Mouse (Mus musculus) embryo, embryonic 9.5 days (tissue): ENCODE measurements around the gene C77080.

ENCODE experiments used
- DNase-seq: peaks from one replicate; pipeline ENCODE4 v3.0.0-alpha.2; 2017; ENCODE audit errors: extremely low spot score

The C77080 gene

GRCm38 (mm10) chr4:129261196-129261595, at the start of gene C77080:
Gene C77080 (minus strand): TSS chr4:129261404.
- DNase-seq = no peak

- no peak for DNase-seq
Observed at GRCm38 (mm10) chr4:129307936-129308335, 46.7 kb upstream of the C77080 start.

GRCm38 (mm10) chr4:129304306-129304705, 43.1 kb upstream of the C77080 start:
- DNase-seq = no peak

GRCm38 (mm10) chr4:129303816-129304215, 42.6 kb upstream of the C77080 start:
- no peak for DNase-seq

GRCm38 (mm10) chr4:129303401-129303800, 42.2 kb upstream of the C77080 start:
- DNase-seq = no peak

- no peak for DNase-seq
Observed at GRCm38 (mm10) chr4:129299121-129299520, 37.9 kb upstream of the C77080 start.

GRCm38 (mm10) chr4:129297724-129298123, 36.5 kb upstream of the C77080 start:
- DNase-seq = no peak

GRCm38 (mm10) chr4:129296066-129296465, 34.9 kb upstream of the C77080 start:
- DNase-seq = no peak

GRCm38 (mm10) chr4:129295188-129295587, 34.0 kb upstream of the C77080 start:
- no peak for DNase-seq

GRCm38 (mm10) chr4:129293702-129294101, 32.5 kb upstream of the C77080 start:
- peak; percentile 33 for DNase-seq

GRCm38 (mm10) chr4:129292831-129293230, 31.6 kb upstream of the C77080 start:
- no peak for DNase-seq

- no peak for DNase-seq
Observed at GRCm38 (mm10) chr4:129289671-129290070, 28.5 kb upstream of the C77080 start.

- DNase-seq = no peak
Observed at GRCm38 (mm10) chr4:129288067-129288466, 26.9 kb upstream of the C77080 start.

GRCm38 (mm10) chr4:129287472-129287981, 26.3 kb upstream of the C77080 start, which contains the start of gene Sync:
Gene Sync (plus strand): TSS chr4:129287617.
- DNase-seq = peak; percentile 39

GRCm38 (mm10) chr4:129286683-129287471, 25.7 kb upstream of the C77080 start:
- no peak for DNase-seq

GRCm38 (mm10) chr4:129286001-129286682, 24.9 kb upstream of the C77080 start:
- DNase-seq = no peak

- DNase-seq = no peak
Observed at GRCm38 (mm10) chr4:129284685-129285084, 23.5 kb upstream of the C77080 start.

- no peak for DNase-seq
Observed at GRCm38 (mm10) chr4:129283226-129283625, 22.0 kb upstream of the C77080 start.

- DNase-seq = no peak
Observed at GRCm38 (mm10) chr4:129282786-129283185, 21.6 kb upstream of the C77080 start.

GRCm38 (mm10) chr4:129276453-129276865, 15.3 kb upstream of the C77080 start:
- peak; percentile 92 for DNase-seq

GRCm38 (mm10) chr4:129272756-129273046, 11.5 kb upstream of the C77080 start:
- no peak for DNase-seq

- no peak for DNase-seq
Observed at GRCm38 (mm10) chr4:129271991-129272755, 11.0 kb upstream of the C77080 start.
